Mouse (Mus musculus) erythroblast, adult 5-6 weeks (primary cell): ENCODE data around the gene Map2k4. TPM values are rescaled to one million over a fixed set of nuclear protein-coding genes. Genes with fewer than 3 reads are reported as not detected.

ENCODE experiments used
- ATAC-seq: replicated peaks from 2 replicates; pipeline ENCODE4 v1.8.0; 2016; ENCODE audit warnings: moderate number of reproducible peaks, mild to moderate bottlenecking, moderate TSS enrichment, inconsistent platforms; ENCODE audit not compliant: poor library complexity, low FRiP score, severe bottlenecking
- total RNA-seq, 2 experiments: library from RNA; stranded (forward) in 1 of 2; stranded (reverse) in 1 of 2; fragments of 150-400 nt in 1 of 2; fragments of 200-764, 138-1000 nt in 1 of 2; gene quantifications; 2 replicates each; pipeline versions ENCODE4 v1.2.3 to v1.2.4; 2015 to 2017; ENCODE audit warnings: low replicate concordance in 2 of 2

Map2k4 gene
- total RNA-seq, 2 experiments from 2014 or later: 17.2 to 19.4 TPM

DNA sequence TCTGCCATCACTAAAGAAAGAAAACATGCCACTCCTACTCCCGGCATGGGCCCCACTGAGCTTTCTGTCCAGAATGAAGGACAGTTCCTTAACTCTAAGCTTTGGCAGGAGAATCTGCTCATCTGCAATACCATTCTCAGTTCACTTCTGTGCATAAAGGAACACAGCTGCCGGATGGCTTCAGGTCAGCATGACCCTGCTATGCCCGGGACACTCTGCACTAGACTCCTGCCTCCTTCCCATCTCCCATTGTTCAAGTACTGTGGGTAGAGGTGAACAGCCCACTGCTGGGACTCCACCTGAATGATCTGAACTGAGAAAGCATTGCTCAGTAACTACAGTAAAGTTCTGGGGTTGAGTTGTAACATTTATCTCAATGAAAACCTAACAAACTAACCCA lies 66.5 kb downstream of the Map2k4 start:
- no peak for ATAC-seq

DNA sequence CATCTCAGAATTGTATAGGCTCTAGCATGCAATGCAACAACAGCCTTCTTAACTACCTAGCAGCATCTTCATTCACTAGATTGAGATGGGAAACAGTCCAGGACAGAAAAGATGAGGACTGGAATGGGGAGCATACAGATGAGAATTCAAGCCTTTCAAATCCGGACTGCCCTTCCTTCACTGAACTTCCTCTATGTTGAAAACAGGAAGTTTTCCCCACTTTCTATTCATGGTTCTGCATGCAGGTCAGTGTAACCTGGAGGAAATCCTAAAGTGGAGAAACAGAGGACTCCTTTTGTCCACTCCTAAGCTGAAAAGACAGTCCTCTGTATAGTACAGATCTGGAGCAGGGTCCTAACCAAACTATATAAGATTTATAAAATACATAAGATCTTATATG lies 68.1 kb downstream of the Map2k4 start:
- no peak for ATAC-seq

DNA sequence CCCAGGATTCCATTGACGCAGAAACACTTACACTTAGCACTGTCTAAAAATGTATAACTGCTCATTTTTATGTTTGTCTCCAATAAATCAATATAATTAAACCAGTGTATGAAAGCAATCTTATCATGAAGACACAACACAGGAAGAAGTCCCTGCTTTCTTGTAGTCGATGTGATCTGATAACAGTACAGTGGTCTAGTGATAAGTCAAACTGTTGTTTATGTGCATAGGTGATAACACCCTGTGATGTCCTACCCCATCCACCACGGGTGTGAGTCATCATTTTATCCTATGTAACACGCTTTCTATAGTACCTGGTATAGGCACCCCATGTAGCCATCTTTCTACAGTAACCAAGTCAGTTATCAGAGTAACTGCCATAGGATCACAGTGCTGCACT lies 74.3 kb downstream of the Map2k4 start:
- no peak for ATAC-seq

DNA sequence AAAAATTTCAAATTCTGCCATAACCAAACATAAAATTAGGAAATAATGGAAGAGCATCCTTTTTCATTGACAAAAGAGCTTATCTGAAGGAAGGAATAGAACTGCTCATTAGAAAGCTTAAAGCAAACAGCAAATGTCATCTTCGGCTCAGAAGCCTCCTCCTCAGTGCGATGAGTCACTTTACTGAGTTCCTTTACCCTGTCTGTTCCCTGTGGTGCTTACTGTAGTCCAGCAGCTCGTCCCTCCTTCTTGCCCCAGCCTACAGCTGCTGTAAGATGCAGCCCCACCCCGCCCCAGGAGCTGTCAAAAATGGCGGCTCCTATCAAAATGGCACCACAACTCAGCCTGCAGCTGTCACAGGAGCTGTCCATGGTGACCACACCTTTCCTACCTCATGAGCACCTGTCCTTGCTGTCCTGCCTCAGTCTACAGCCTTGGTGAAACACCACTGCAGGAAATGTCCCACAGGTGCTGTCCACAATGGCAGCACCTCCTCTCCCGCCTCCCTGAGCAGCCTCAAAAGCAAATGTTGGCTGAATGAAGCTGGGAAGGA lies 75.3 kb downstream of the Map2k4 start:
- ATAC-seq: no peak; the same call in 1 of the 2 replicates

DNA sequence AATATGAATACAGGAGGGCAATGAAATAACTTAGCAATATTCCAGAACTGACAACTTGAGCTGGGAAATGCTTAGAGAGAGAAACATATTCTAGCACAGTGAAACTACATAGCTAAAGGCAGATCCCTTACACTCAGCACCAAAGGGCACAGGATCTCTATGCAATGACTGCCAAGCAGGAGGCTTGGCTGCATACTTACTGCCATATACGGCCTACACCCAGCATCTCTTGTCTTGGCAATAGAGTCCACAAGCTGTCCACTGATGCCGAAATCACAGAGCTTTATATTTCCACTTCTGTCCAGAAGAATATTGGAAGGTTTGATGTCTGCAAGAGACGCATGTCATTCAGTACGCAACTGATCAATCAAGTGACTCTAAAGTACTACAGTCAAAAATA lies 81.3 kb downstream of the Map2k4 start:
- ATAC-seq: no peak

DNA sequence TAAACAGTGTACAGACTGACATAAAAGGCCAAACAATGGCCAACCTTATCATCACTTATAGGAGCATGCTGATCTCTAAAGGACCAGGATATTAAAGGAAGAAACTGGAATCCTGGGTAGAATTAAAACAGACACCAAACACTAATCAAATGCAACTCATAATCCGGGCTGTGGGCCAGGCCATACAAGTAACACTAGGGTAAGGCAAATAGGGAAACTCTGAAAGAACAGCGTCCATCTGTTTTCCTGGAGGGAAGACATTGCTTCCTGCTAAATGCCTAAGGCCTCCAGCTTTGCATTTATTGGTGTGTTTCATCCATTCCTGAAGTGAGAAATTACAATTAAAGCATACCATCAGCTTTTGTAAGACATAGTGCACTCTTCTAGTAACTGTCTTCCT lies 81.9 kb downstream of the Map2k4 start:
- no peak for ATAC-seq

DNA sequence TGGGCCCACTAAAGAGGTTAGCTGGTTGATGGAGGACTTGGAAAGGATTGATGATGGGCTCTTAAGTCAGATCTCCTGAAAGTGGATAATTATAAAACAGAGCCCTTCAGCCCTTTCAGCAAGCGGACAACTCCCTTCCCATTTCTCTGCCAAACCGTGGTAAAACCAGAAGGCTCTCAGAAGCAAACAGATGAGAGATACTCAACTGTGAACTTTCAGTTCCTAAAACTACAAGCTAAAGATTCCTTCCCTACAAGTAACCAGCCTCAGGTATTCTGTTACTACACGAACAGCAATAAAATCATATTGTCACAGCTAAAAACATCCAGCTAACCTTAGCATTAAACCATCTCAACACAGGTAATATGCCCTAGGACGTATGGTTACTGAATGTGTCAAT lies 83.2 kb downstream of the Map2k4 start:
- no peak for ATAC-seq

DNA sequence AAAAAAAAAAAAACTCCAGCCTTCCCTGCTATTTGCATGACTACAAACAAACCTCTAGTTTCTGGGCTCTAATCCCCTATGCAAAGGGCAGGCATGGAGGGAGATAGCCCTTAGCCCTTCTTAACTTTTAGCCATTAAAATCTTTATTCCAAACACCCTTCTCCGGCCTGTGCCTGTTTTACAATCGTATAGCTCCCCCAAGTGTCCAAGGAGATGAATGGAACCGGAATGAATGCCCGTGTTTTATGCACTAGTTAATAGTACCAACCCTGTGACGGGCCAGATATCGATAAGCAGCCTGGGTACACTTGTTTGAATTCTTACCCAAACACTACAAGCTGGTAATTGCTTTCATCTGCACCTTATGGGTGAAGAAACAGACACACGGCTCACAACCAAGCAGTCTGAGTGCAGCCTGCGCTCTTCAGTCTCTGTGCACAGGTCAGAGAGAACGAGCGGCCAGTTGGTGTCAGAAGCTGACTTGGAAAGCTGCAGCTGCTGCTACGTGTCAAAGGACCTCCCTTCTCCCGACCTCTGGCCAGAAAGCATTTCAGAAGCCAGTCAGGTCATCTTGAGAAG lies 109.2 kb downstream of the Map2k4 start:
- ATAC-seq: no peak

DNA sequence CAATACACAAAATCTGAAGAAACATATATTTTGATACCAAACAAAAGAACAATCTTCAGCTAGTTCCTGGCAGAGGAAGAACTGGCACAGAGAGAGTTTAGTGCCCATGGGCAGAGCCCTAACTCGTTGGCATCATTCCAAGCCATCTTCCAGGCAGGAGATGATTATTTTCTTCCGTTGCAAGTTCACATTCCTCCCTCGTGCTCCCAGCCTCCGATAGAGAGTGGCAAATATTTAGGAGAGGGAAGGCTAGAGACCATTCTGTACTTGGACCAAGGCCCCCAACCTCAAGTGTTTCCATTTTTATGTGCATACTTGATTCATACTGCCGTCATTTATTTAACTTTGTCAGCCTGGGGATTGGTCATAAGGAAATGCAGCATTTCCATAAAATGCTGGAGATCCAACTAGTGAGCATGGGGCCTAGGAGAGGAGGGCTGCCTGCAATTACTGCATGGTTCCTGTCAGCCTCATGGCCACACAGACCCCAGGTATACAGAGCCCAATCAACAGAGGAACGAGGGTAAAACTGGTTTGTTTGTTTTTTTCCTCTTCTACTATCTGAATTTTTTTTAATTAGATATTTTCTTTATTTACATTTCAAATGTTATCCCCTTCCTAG lies 120.6 kb downstream of the Map2k4 start:
- no peak for ATAC-seq

DNA sequence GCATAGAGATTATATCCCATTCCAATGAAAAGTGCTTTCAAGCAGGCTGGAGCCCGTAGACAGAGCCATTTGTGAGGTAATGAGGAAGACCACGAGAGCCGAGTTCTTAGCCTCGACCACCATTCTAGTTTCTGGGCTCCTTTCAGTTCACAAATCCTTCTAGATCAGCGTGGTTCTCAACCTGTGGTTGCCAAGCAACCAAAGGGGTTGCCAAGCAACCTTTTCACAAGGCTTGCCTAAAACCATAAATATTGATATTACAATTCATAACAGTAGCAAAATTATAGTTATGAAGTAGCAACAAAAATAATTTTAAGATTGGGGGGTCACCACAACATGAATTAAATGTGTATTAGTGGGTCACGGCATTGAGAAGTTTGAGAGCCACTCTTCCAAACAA lies 123.2 kb downstream of the Map2k4 start:
- ATAC-seq: no peak

DNA sequence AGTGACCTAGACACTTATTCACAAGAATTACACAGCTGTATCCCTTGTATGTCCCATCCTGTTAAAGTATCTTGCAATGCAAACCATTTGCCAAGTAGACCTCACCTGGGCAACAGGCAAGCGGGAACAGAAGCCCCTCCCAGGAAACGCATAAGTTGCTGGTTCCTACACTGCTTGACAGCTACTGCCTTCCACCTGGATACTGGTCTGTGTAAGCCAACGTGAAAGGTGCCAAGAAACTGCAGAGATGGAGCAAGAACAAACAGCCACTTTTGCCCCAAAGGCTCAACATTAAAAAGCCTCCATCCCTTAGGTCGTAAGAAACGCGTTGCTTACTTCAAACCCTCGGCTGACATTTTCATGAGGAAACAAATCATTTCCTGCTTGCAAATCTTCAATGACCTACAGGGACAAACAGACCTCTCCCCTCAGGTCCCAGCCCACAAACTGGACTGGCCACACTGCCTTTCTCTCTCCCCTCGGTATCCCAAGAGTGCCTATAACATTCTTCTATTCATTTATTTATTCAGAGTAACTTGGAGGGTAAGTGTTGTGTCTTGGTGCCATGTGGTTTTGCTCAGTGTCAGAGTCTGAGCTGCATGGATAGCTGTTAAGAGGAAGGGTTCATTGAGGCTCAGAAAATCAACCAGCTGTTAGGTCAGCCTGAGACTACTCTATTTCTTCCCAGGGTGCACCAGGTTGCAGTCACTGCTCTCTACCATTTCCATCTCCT lies 126.1 kb downstream of the Map2k4 start:
- no peak for ATAC-seq

DNA sequence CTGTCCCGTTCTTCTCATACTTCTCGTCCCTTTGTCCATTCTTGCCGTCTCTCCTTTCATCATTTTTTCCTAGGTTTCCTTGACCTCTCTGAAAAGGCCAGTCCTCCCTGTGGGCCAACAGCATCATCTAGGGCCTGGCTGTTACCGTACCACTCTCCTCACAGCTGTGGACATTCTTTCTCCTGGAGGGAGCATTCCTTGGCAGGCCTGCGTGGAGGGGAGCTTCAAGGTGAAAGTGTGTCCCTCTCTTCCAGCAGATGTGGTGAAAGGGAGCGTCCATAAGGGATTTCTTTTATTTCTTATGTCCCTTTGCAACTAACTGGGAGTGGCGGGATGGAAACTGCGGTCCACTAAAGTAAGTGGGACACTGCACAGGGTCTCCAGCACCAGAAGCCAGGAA lies 134.2 kb downstream of the Map2k4 start:
- no peak for ATAC-seq

DNA sequence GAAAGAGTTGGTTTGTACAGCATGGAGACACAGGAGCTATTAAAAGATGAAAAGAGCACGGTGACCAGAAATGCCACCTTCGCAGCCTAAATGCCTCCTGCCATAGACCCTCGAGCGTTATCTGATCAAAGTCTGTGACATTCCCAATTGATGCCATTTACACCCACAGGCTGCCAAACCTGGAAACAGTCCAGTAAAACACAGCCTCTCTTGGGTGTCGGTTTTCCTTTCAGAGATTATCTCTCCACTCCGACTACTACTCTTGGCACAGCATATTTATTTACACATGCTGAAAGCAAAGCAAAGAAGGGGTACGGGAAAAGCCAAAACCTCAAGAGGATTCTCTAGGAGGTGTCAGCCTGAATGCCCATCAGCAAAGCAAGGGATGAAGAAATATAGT lies 136.7 kb downstream of the Map2k4 start:
- ATAC-seq: peak; percentile 21; the same call in 1 of the 2 replicates

DNA sequence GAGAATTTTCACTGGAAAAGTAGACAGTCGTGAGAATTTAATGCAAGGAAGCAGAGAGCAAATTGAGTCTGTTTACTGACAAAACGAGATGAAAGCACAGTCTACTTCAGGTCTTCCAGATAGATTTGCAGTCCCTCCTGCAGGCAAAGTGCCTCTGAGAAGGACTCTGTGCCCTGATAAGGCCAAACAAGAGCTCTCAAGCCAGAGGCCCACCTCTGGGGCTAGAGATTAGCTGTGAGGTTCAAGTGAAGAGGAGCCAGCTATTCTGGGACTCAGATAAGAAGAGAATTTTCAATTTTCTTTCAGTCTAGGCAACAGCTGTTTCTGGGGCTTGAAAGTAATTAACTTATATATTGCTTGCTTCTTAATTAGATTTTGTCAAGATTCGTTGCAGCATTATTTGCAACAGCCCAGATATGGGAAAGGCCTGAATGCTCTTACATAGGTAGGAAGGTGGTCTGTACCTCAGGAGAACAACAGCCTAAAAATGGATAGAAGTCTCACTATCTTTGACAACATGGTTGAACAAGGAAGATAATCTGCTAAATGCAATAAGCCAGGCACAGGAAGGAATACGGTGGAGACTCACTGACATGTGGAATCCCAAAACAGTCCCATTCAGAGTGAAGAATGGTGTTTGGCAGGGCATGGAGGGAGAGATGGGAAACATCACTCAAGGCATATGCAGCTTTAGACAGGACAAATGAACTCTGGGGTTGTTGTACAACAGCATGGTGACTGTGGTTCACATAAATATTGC lies 138.0 kb downstream of the Map2k4 start:
- peak; percentile 89 for ATAC-seq

DNA sequence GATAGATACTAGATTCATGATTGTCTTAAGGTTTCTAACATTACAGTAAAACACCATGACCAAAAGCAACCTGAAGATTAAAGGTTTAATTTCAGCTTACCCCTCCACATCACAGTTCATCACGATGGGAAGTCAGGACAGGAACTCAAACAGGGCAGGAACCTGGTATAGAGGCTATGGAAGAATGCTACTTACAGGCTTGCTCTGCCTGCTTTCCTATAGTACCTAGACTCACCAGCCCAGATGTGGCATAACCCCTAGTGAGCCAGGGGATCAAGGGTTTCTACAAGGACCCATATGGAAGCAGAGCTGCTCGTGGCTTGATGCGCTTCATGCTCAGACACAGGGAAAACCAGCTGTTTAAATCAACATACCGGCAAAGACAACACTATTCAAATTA lies 138.6 kb downstream of the Map2k4 start:
- ATAC-seq: no peak

DNA sequence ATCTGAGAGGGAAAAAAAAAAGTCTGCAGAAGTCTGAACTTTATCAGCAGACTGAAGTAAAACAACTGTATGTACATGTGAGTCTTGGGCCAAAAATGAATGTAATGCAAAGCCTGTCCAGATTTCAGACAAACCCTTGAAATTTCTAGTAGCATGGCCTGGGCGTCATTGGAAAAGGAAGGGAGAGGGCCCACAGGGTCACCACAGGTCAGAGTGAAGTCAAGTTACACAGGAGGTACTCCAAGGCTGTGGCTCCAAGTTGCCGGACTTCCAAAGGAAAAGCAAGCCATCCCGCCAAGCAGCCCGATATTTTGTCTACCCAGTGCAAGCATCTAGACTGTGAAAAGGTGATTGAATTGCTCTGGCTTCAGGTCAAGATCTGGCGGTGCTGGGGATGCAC lies 141.8 kb downstream of the Map2k4 start:
- no peak for ATAC-seq

DNA sequence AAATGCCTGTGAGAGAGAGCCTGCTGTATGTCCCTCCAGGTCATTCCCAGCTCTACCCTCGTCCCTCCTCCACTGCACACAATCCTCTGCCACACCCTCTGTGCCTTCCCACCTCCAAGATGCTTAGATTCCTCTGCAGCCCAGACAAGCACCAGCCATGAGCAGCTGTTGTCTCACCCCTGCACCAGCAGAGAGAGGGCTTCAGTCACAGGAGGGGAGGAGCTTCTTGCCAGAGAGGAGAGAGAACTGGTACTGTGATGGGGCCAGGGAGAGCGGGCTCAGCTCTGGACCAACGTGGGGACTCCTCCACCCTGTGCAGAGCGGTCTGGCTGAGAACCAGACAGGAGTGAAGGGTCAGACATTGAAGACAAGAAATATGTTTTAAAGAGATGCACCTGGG lies 143.6 kb downstream of the Map2k4 start:
- ATAC-seq: no peak

DNA sequence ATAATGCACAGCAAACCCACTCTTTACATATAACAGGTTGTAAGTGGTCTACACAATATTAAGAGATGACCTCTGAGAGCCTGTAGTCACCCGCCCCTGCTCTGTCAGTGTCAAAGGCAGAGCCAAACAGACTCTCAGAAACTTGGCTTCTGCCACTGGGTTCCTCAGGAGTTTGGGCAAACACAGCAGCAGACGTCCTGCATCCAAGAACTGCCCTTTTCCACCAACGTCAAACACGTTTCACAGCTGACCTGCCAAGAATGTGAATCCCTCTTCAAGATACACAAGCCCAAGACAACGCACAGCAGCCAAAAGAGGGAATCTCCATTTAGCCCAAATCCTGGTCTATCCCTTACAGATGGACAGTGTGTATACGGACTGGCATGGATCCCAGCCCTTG lies 147.8 kb downstream of the Map2k4 start:
- ATAC-seq: no peak
